Mouse (Mus musculus) midbrain, embryonic 14.5 days (tissue): ENCODE measurements at regions not wholly inside any gene's neighbourhood (a gene's known extent, or its start where the extent isn't known, plus 50 kb on each side); places are given as distances from the start of the nearest gene placed in this dataset.

ENCODE experiments used
- ATAC-seq: fragments of 200-750 bp; cut with Nextera tagmentation; 2 replicates; pipeline ENCODE4 v1.8.0; 2017; ENCODE audit warnings: moderate number of reproducible peaks, moderate library complexity; ENCODE audit not compliant: low FRiP score, low TSS enrichment
- DNase-seq: peaks from one replicate; pipeline ENCODE4 v3.0.0-alpha.2; 2015
- H3K27ac ChIP-seq: fragments of 300-500 bp; sonication (generic); replicated peaks from 2 replicates; pipeline ENCODE4 v1.5.1; 2014; ENCODE audit warnings: mild to moderate bottlenecking, low read depth, low read length, moderate library complexity
- H3K27me3 ChIP-seq: fragments of 300-500 bp; sonication (generic); 2 replicates; pipeline ENCODE4 v1.6.1; 2014; ENCODE audit warnings: low read length, control low read depth, mixed read lengths; ENCODE audit not compliant: control insufficient read depth, insufficient read depth
- H3K36me3 ChIP-seq: fragments of 300-500 bp; sonication (generic); 2 replicates; pipeline ENCODE4 v1.6.1; 2014; ENCODE audit warnings: low read length, control low read depth; ENCODE audit not compliant: control insufficient read depth, insufficient read depth
- H3K4me1 ChIP-seq: fragments of 300-500 bp; sonication (generic); 2 replicates; pipeline ENCODE4 v1.6.1; 2014; ENCODE audit warnings: mild to moderate bottlenecking, antibody characterized with exemption, low read length, control low read depth; ENCODE audit not compliant: control insufficient read depth, insufficient read depth
- H3K4me2 ChIP-seq: fragments of 300-500 bp; sonication (generic); 2 replicates; pipeline ENCODE4 v1.6.1; 2014; ENCODE audit warnings: mild to moderate bottlenecking, low read length, moderate library complexity
- H3K4me3 ChIP-seq: fragments of 300-500 bp; sonication (generic); replicated peaks from 2 replicates; pipeline ENCODE4 v1.5.1; 2014; ENCODE audit warnings: low read depth, low read length
- H3K9ac ChIP-seq: fragments of 300-500 bp; sonication (generic); replicated peaks from 2 replicates; pipeline ENCODE4 v1.6.1; 2014; ENCODE audit warnings: mild to moderate bottlenecking, low read length, moderate library complexity
- H3K9me3 ChIP-seq: fragments of 300-500 bp; sonication (generic); 2 replicates; pipeline ENCODE4 v1.6.1; 2016; ENCODE audit warnings: low read length, control low read depth, mixed read lengths; ENCODE audit not compliant: control insufficient read depth
- WGBS: fragments of 180-500 bp; shearing (Covaris S2); extraction: QIAGEN DNeasy Blood & Tissue Kit; methylation state at CpG from one replicate; pipeline ENCODE4 v1.1.7; 2014; 5-methylcytosine and 5-hydroxymethylcytosine counted together

- H3K27ac ChIP-seq: peak overlapping the region; percentile 10; the same call in 1 of the 2 replicates
- 20% methylated on average over 32 of the region's 32 CpGs for WGBS
- peak; percentile 65; the same call in 1 of the 2 replicates for ATAC-seq
These were observed 270.6 kb downstream of the Etnk1 start for GRCm38 (mm10) chr6:143437367-143438271.

DNA sequence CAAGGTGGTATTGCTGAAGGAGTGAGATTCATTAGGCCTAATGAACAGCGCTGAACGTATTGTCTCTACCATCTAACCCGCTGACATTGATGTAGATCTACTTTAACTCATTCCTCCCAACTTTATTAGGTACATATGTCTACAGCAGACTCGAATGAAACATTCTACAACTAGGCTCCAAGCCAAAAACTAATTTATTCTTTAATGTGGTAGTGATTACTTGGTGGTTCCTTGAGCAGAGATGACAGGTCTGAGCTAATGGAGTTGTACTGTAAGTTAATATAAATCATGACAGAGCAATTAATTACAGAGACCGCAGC, 271.2 kb downstream of the Etnk1 start:
- H3K4me2 ChIP-seq: peak overlapping the region; percentile 45; the same call in 1 of the 2 replicates

More at GRCm38 (mm10) chr6:143437367-143438271, 270.6 kb downstream of the Etnk1 start:
- Histone ChIP-seq H3K36me3 (no peaks in the 10 kb centered on the region), H3K27me3 (no peaks in the 10 kb centered on the region), H3K9ac (no peak overlapping the region), H3K4me3 (0 out of 2 replicates have a peak overlapping the region, but pooled peaks have one; percentile 3), H3K9me3 (no peaks in the 10 kb centered on the region), H3K4me2 (peak overlapping the region; percentile 45), H3K4me1 (peaks cover 14% of the 10 kb centered on the region; the same call in 1 of the 2 replicates)
- DNase-seq: peak; percentile 74

GRCm38 (mm10) chr6:143439484-143439883, 272.5 kb downstream of the Etnk1 start:
- WGBS: 92% methylated on average over 10 of the region's 10 CpGs
- ATAC-seq (no peak), DNase-seq (no peak)
- peaks cover 14% of the 10 kb centered on the region; the same call in 1 of the 2 replicates for H3K4me1 ChIP-seq
- no peak overlapping the region for H3K4me3 ChIP-seq
- no peaks in the 10 kb centered on the region for H3K27me3 ChIP-seq
- no peak overlapping the region for H3K27ac ChIP-seq
- no peaks in the 10 kb centered on the region for H3K9me3 ChIP-seq
- no peaks in the 10 kb centered on the region for H3K36me3 ChIP-seq
- H3K4me2 ChIP-seq: no peak overlapping the region
- no peak overlapping the region for H3K9ac ChIP-seq

More for the DNA sequence above, 271.2 kb downstream of the Etnk1 start:
- no peak overlapping the region for H3K9ac ChIP-seq
- no peaks in the 10 kb centered on the region for H3K36me3 ChIP-seq
- DNase-seq: no peak
- 70% methylated on average over 5 of the region's 5 CpGs for WGBS
- H3K4me3 ChIP-seq: no peak overlapping the region
- no peaks in the 10 kb centered on the region for H3K9me3 ChIP-seq
- 0 out of 2 replicates have a peak overlapping the region, but pooled peaks have one; percentile 10 for H3K27ac ChIP-seq
- H3K27me3 ChIP-seq: no peaks in the 10 kb centered on the region
- ATAC-seq: peak; percentile 32; the same call in 1 of the 2 replicates
- H3K4me1 ChIP-seq: peaks cover 14% of the 10 kb centered on the region; the same call in 1 of the 2 replicates

- H3K9me3 ChIP-seq: no peaks in the 10 kb centered on the region
- no peak overlapping the region for H3K9ac ChIP-seq
- no peak overlapping the region for H3K27ac ChIP-seq
- ATAC-seq (no peak), DNase-seq (no peak)
- no peak overlapping the region for H3K4me3 ChIP-seq
- H3K27me3 ChIP-seq: no peaks in the 10 kb centered on the region
- peaks cover 14% of the 10 kb centered on the region; the same call in 1 of the 2 replicates for H3K4me1 ChIP-seq
- no peak overlapping the region for H3K4me2 ChIP-seq
- WGBS: 83% methylated on average over 15 of the region's 15 CpGs
- H3K36me3 ChIP-seq: no peaks in the 10 kb centered on the region
These were observed 273.4 kb downstream of the Etnk1 start for GRCm38 (mm10) chr6:143440237-143440950.

- Histone ChIP-seq H3K27ac (no peak overlapping the region), H3K4me2 (no peak overlapping the region), H3K9ac (no peak overlapping the region), H3K4me1 (peaks cover 11% of the 10 kb centered on the region; the same call in 1 of the 2 replicates), H3K9me3 (no peaks in the 10 kb centered on the region), H3K4me3 (no peak overlapping the region), H3K36me3 (no peaks in the 10 kb centered on the region), H3K27me3 (no peaks in the 10 kb centered on the region)
- no peak for ATAC-seq
- WGBS: 86% methylated on average over 8 of the region's 8 CpGs
- no peak for DNase-seq
These were observed 275.3 kb downstream of the Etnk1 start for GRCm38 (mm10) chr6:143442361-143442760.

- no peak for ATAC-seq
- 0 out of 2 replicates have a peak, but pooled peaks cover 4% of the 10 kb centered on the region for H3K4me1 ChIP-seq
These were observed 276.4 kb downstream of the Etnk1 start for GRCm38 (mm10) chr6:143443446-143443845.

GRCm38 (mm10) chr6:143444782-143445181, 277.8 kb downstream of the Etnk1 start:
- DNase-seq: no peak
- no peak overlapping the region for H3K27ac ChIP-seq
- no peak overlapping the region for H3K4me2 ChIP-seq
- H3K9ac ChIP-seq: no peak overlapping the region
- no peak overlapping the region for H3K4me3 ChIP-seq
- H3K4me1 ChIP-seq: 0 out of 2 replicates have a peak, but pooled peaks cover 4% of the 10 kb centered on the region
- no peaks in the 10 kb centered on the region for H3K9me3 ChIP-seq
- H3K27me3 ChIP-seq: no peaks in the 10 kb centered on the region
- ATAC-seq: no peak
- 91% methylated on average over 3 of the region's 3 CpGs for WGBS
- no peaks in the 10 kb centered on the region for H3K36me3 ChIP-seq

More at GRCm38 (mm10) chr6:143443446-143443845, 276.4 kb downstream of the Etnk1 start:
- Histone ChIP-seq H3K9ac (no peak overlapping the region), H3K27ac (no peak overlapping the region), H3K36me3 (no peaks in the 10 kb centered on the region), H3K27me3 (no peaks in the 10 kb centered on the region), H3K9me3 (no peaks in the 10 kb centered on the region), H3K4me3 (no peak overlapping the region), H3K4me2 (no peak overlapping the region)
- WGBS: 89% methylated on average over 6 of the region's 6 CpGs
- DNase-seq: no peak

DNA sequence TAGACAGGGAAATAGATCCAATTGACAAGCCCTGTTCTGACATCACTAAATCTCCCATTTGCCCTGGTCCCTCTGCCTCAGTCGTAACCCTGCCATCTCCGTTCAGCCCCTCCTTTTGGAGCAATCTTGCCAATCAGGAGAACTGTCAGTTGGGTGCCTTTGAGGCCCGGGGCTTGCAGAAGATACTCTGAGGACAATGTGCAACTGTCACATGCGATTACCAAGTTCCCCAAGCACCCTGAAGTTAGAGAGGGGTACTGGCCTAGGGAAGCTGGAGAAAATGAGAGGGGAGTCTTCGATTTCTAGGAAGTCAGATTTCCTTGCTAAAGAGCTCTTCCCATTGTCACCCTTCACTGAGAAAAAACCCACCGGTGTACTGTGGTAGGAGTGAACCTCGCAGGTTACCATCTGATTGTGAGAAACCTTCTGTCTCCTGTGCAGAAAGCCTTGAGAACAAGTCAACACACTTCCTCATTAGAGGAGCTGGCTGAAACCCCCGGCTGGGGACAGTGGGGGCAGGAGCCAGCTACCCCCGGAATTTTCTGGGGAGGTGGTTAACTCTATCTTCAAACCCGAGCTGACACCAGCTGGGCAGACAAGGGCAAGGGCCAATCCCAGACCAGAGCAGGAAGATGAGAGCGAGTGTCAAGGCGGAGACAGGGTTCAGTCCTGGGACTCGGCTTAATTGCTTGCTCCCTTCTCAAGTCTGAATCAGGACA, 279.0 kb downstream of the Etnk1 start:
- Histone ChIP-seq H3K36me3 (no peaks in the 10 kb centered on the region), H3K27me3 (no peaks in the 10 kb centered on the region), H3K9me3 (no peaks in the 10 kb centered on the region), H3K4me2 (no peak overlapping the region), H3K4me1 (0 out of 2 replicates have a peak, but pooled peaks cover 4% of the 10 kb centered on the region), H3K9ac (no peak overlapping the region), H3K27ac (no peak overlapping the region), H3K4me3 (no peak overlapping the region)
- 83% methylated on average over 13 of the region's 13 CpGs for WGBS
- no peak for DNase-seq
- no peak for ATAC-seq
